Mouse (Mus musculus) 3134 (cell line): ENCODE measurements around the gene Dstyk.
"Not testable (repeated sequence)": the region's sequence is repeated elsewhere in the genome, so short reads cannot be mapped to it uniquely, and the experiment has no call there.

Experiments used
- DNase-seq: peaks from one replicate; pipeline ENCODE4 v3.0.0-alpha.2; 2011; ENCODE audit warnings: low spot score; ENCODE audit not compliant: insufficient read length; ENCODE audit errors: extremely low read depth

Dstyk gene

DNA sequence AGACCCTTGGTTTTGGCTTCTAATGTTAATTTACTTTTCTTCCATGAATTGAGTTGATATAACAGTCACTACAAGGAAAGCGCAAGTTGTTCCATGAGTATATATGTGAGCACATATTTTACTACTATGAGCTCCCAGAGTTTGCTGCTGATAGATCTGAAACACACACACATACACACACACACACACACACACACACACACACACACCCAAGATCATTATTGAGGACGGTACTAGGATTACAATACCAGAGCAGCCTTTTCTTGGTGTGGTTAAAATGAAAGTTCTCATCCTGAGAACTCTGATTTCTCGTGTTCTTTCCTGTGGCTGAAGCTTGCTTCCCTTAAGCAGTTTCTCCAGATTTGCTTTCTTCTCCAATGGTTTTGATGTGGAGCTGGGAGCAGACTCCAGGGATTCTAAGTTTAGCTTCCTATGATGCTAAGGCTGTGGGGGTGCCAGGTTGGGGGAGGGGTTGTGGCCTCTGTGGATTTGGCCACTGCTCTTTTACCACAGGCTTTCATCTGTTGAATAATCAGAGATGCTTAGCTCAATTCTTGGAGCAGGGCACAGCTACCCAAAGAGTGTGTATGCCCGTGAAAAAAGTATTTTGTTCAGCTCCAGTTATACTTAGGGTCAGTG, 19.1 kb downstream of the Dstyk start:
- DNase-seq: no peak

DNA sequence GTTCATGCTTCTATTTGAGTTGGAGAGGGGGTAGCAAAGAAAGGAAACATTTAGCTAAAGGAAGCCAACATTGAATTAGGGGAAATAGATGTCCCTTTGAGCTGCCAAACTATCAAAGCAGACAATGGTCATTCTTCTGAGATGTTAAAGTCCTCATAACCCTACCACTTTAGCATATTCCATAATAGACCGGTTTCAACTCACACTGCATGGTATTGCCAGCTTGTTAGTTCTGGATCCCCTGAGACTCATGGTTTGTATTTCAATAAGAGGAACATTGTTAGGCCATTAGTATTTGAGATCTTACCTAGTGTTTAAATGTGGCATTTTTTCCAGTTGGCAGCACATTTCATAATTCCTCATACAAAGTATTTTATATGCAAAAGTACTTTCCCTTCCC, 19.6 kb downstream of the Dstyk start:
- no peak for DNase-seq

DNA sequence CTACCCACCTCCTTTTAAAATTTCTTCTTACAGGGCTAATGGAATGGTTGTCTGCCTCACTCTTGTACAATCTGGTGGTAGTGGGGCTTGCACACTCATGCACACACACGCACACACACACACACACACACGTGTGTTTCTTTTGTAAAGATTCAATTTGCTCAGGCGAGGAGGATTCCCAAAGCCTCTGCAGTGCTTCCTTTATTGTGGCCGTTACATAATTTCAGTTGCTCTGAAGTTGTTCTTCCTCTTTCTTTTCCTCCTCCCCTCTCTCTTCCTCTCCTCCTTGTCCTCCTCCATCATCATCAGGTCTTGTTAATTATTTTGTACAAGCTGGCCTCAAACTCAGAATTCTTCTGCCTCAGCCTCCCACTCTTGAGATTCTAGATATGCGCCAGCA, 20.0 kb downstream of the Dstyk start:
- DNase-seq: no peak

DNA sequence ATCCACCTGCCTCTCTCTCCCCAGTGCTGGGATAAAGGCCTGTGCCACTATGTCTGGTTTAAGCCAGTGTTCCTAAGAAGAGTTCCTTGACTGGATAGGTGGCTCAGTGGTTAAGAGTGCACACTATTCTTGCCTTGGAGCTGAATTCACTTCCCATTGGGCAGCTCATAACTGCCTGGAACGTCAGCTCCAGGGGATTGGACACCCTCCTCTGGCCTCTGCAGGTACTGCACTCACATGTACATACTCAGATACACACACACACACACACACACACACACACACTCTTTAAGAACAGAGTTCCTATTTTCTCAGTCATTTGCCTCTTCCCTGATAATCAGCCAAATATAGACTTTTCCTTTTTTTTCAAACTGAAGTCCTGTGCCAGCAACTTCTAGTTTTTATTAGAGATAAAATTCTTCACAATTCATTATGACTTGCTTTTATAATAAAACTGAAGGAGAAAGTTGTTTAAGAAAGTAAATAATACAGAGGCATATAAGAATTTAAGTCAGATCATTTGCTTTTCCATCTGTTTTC, 23.6 kb downstream of the Dstyk start:
- DNase-seq: no peak

DNA sequence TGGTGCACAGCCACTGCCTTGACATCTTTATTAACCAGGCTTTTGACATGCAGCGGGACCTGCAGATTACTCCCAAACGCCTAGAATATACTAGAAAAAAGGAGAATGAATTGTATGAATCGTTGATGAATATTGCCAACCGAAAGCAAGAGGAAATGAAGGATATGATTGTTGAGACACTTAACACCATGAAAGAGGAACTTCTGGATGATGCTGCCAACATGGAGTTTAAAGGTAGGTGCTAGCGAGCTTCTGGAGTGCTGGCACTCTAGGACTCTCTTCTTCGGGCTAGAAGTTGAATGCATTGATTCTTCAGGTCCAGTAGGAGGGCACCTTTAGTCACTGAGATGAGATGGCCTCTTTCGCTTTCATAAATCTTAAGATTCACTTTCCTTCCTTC, 32.4 kb downstream of the Dstyk start:
- DNase-seq: no peak

DNA sequence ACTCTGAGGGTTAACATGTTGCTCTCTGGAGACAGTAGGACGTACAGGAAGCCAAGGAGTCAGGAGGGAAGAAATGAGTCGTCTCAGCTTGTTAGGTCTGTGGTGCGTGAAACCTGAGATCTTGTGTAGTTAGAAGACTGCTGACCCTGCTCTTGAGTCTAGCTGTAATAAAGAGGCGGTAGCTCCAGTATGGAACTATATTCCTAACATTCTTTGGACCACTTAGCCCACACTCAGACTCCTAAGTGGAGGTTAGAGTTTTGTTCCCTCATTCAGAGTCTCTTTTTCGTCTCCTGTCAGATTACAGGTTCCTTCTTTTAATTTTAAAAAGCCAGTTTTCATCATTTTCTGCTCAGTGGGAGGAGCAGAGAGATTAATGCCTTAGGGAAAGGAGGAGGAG, 47.3 kb downstream of the Dstyk start:
- DNase-seq: no peak

DNA sequence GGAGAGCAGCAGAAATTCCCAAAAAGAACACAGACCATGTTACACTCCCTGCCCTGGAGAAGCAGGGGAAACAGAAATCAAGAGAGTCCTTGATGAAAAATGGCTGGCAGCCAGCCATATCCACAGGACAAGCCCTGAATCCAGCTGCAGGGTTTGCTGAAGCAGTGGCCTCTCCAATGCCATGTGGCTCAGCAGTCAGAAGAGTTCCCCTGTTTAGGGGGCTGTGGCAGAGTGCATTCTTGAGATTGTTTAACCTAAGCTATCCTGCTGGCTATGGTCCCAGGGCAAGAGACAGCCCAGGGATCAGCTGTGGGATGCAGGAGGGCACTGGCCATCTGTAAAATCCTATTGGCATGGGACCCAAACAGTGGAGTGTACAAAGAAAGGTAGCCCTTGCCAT, 51.6 kb downstream of the Dstyk start:
- DNase-seq: no peak

DNA sequence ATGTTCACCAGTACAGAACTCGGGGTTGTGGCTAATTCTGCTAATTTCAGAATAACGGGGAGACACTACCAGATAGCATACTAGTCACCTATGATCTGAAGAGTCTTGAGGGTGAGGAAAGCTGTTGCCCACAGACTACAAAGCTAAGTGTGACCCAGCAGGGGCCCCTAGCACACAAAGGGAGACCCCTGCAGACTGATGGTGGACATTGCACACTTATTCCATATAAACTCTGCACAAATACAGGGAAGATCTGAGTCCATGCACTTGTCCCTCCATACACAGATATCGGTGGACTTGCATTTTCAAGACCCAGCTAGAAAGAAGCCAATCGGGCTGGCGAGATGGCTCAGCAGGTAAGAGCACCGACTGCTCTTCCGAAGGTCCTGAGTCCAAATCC, 52.2 kb downstream of the Dstyk start:
- no peak for DNase-seq

DNA sequence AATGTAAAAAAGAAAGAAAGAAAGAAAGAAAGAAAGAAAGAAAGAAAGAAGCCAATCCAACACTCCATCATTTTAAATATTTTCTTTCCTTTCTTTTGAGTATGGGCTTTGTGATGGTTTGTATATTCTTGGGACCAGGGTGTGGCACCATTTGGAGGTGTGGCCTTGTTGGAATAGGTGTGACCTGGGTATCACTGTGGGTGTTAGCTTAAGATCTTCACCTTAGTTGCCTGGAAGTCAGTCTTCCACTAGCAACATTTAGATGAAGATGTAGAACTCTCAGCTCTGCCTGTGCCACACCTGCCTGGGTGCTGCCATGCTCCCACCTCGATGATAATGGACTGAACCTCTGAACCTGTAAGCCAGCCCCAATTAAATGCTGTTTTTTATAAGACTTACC, 52.7 kb downstream of the Dstyk start:
- DNase-seq: not testable (repeated sequence)

DNA sequence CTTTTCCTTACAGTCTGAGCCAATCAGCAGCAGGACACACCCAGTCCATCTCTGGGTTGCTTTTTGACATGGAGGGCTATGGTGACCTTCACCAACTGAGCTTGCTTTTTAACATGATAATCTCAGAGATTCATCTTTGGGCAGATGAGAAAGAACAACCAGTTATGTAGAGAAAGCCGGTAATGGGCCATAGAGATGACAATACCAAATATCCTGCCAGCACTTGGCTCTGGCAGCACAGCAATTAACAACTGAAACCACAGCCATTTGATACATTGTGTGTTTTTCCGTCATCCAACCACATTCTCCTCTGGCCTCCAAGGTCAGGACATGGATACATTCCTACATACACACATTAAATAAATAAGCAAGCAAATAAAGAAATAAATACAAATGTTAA, 53.7 kb downstream of the Dstyk start:
- DNase-seq: no peak

DNA sequence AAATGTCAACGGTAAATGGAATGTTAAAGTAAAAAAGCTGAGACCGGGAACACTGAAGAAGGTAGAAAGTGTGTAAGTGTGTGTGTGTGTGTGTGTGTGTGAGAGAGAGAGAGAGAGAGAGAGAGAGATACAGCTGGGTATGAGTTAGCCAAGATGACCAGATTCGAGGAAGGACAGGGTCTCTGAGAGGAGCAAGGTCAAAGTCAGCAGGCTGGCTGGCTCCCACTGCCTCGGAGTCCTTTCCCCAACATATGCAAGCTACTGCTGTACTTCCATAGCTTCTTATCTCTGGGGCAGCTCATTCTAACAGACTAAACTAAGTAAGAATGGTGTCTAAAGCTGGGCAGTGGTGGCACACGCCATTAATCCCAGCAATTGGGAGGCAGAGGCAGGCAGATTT, 54.1 kb downstream of the Dstyk start:
- no peak for DNase-seq

DNA sequence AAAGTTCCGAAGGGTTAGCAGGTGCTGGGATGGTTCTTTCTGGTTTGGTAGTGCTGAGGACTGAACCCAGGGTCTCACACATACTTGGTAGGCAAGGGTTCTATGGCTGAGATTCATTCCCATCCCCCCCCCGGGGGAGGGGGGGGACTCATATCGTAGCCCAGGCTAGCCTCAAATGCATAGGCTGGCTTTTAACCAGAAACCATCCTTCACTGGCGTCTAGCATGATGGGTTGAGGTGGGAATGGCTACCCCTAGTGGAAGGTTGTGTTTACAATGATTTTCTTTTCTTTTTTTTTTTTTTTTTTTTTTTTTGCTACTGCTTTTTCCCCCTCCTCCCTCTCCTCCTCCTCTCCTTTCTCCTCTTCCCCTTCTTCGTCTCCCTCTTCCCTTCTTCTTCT, 55.2 kb downstream of the Dstyk start:
- no peak for DNase-seq

DNA sequence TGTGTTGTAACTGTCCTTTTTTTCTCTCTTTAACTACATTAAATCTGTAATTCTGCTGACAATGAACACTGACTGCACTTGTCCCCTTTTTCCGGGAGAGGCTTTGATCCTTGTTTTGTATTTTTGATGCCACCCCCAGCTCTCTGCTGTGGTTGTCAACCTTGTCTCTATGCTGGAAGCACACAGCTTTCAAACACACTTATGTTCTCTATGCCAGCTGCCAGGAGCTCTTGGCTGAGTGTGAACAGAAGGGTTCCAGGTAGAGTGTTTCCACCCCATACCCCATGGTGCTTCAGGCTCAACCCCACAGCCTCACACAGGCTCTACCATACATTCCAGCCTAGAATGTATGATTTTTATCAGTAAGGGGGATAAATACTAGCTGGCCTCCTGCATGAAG, 57.1 kb downstream of the Dstyk start:
- DNase-seq: no peak

DNA sequence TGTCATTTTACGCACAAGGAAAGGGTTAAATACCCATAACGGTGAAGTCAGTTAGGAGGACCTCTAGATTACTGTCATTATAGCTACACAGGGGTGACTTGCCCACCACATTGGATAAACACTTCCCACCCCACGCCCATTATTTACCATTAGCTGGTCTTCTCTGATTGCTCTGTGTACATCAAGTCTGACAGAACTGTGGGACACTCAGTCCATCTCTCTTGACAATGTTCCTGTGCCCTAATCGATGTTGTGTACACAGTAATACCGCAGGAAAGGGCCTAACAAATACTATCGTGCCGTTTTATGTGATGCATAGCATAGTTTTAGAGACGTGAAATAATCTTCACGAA, 59.2 kb downstream of the Dstyk start:
- DNase-seq: no peak

DNA sequence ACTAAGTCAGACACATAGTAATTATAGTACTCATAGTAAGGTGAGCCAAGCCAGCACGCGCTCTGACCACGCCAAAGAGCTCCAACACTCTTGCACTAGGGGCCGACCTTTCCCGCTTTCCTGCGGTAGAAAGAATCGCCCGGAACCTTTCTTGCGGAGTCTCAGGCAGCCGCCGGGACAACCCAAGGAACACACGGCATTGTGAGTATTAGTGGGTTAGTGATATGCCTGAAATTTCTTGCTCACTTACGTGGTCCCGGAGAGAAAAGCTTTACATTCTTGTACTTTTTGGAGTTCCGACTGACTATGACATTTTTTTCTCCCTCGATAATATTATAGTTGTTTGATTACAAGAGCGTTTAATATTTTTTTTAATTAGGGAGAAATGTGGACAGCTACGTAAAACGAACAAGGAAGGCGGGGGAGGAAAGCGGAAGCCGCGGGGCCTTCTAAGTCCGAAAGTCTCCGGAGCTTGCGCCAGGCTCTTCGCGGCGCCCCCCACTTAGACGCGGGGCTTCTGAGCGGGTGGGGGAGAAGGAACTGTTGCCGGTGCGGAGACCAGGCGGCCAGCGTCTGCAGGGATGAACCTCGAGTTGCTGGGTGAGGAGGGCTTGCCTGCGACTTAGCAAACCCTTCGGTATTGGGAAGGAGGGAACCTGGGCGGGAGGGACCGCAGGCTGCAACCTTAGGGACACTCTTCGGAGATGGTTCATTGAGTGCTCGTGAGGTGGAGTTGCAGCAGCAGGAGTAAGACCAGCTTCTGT, 59.8 kb downstream of the Dstyk start, which contains the start of gene Rbbp5:
TSS of gene Rbbp5 (plus strand) at position 438 of the 764 bp plus-strand sequence.
- DNase-seq: peak; percentile 91

DNA sequence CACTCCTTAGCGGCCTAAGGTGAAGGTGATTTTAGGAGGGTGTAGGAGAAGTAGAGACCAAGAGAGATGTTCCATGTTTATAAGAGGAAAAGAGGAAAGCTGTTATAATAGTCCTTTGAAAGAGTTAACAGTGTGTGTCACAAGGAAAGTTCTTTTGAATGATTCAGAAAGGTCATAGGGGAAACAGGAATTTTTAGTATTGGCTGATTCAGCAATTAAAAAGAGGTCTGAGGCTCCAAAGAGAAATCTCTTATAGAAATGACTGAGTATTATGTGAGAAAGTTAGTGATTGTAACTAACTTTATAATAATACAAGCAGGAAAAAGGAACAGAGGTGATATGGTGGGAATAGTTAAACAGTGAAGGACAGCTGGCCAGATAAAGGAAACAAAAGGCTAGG, 62.1 kb downstream of the Dstyk start:
- DNase-seq: no peak

DNA sequence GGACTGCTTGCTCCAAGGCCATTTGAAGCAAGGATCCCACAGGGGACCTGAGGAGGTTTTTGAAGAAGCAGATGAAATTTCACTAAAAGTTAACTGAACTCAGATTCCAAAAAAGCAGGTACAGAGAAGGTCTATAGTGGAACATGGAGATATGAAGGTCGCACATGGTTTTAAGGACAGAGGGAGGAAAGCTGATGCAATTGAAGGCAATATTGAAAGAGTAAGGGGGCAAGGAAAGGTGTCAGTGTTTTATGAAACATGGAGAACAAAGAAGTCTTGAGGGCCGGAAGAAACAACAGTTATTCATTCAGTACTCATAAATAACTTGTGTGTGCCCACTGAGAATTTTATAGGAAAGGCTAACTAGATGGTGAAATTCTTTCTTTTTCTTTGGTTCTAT, 64.3 kb downstream of the Dstyk start:
- DNase-seq: no peak

DNA sequence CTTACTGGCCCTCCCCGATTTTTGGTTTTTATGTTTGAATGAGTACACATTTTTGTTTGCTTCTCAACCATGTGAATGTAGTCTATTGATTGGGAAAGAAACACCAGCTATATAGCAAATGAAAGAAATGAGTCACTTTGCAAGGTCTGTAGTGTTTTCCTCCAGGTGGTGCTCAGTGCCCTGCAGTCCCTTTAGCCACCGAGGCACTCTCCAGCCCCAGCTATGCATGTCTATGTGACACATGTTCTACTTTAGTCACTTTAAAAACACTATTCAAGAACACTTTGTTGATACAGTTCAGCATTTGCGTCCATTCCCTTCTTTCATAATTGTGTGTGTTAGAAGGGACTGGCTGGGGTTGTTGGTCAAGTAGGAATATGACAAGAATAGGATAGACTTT, 65.9 kb downstream of the Dstyk start:
- DNase-seq: no peak

DNA sequence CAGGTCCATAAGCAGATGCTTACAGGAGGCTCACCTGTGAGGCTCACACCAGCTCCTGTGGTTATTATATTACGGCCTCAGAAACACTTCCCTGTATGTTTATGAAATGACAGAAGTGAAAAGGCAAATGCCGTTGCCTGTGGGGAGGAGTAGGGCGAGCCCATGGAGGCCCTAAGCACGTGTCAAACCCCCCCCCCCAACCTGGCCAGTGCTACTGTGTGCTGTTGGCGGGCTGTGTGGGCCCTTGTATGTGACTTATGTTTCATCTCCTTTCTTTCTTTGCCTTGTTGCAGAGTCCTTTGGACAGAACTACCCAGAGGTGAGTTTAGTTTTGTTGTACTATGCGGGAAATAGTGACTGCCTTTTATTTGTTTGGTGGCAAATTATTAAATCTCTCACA, 66.4 kb downstream of the Dstyk start:
- no peak for DNase-seq

DNA sequence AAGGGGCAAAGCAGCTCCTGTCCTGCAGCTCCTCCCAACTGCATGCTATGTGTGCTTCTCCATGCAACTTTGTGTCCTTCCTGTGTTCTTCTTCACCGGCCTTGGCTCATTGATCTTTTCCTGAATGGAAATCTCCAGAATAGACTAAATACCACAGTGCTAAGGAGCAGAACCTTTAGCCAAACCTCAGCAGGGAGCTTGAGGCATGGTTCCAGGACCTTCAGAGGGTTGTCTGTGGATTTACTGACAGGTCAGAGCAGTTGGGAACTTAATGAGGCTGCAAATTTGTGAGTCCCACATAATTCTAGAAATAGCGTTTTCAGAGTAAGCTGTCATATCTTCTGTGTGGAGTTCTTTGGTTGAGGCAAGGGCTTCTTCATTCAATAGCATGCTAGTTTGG, 83.2 kb downstream of the Dstyk start:
- no peak for DNase-seq

DNA sequence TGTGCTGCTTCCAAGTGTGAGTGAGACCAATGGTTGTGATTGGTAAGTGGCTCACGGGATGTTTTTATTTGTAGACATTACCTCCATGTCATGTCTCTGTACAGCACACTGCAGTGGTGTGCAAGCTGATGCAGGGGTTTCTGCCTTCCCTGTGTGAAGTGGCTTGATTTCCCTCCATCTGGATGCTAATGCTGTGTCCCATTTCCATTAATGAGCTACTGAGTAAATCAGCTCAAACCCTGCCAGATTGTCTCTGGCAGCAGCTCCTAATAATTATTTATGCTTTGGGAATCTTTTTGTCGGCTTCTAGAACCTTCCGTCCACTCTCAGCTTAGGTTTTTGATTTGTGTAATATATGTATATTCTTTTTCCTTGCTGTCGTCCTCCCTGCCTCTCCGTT, 87.8 kb downstream of the Dstyk start:
- DNase-seq: no peak

DNA sequence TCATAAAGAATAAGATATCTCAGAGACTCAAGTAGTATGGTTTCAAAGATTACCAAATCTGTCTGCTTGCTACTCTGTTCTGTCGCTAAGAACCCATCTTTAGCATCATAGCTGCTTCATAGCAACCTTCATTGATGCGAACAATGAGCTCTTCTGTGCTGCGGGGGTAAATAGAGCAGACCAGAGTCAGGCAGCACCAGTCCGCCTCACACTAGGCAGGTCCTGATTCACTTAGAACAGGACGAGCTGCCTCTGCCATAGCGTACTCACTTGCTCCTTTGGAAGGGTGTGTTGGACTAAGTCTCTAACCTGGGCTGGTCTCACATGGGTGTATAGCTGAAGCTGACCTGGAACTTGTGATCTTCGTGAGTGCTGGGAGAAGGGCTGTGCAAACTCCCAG, 88.7 kb downstream of the Dstyk start, which contains the start of gene Tmem81:
TSS of gene Tmem81 (plus strand) at position 173 of the 400 bp plus-strand sequence.
- DNase-seq: no peak
